Mouse (Mus musculus) lung, embryonic 14.5 days (tissue): ENCODE data around the gene Akr1a1. TPM values are rescaled to one million over a fixed set of nuclear protein-coding genes. Genes with fewer than 3 reads are reported as not detected.

ENCODE experiments used
- ATAC-seq: fragments of 200-750 bp; cut with Nextera tagmentation; 2 replicates; pipeline ENCODE4 v1.8.0; 2017; ENCODE audit warnings: mild to moderate bottlenecking, moderate TSS enrichment, moderate library complexity; ENCODE audit not compliant: insufficient read depth
- DNase-seq: peaks from one replicate; pipeline ENCODE4 v3.0.0-alpha.2; 2015
- H3K27ac ChIP-seq: fragments of 300-500 bp; sonication (generic); 2 replicates; pipeline ENCODE4 v1.5.1; 2014; ENCODE audit warnings: low read depth, mild to moderate bottlenecking, moderate library complexity
- H3K27me3 ChIP-seq: fragments of 300-500 bp; sonication (generic); 2 replicates; pipeline ENCODE4 v1.6.1; 2014; ENCODE audit warnings: low read length, control low read depth; ENCODE audit not compliant: insufficient read depth
- H3K36me3 ChIP-seq: fragments of 300-500 bp; sonication (generic); 2 replicates; pipeline ENCODE4 v1.6.1; 2014; ENCODE audit warnings: control low read depth; ENCODE audit not compliant: insufficient read depth
- H3K4me1 ChIP-seq: fragments of 300-500 bp; sonication (generic); 2 replicates; pipeline ENCODE4 v1.6.1; 2014; ENCODE audit warnings: antibody characterized with exemption, control low read depth; ENCODE audit not compliant: insufficient read depth
- H3K4me2 ChIP-seq: fragments of 300-500 bp; sonication (generic); 2 replicates; pipeline ENCODE4 v1.6.1; 2014; ENCODE audit warnings: mild to moderate bottlenecking
- H3K4me3 ChIP-seq: fragments of 300-500 bp; sonication (generic); 2 replicates; pipeline ENCODE4 v1.5.1; 2014; ENCODE audit warnings: low read depth, low read length
- H3K9ac ChIP-seq: fragments of 300-500 bp; sonication (generic); 2 replicates; pipeline ENCODE4 v1.6.1; 2014
- H3K9me3 ChIP-seq: fragments of 300-500 bp; sonication (generic); 2 replicates; pipeline ENCODE4 v1.6.1; 2016; ENCODE audit warnings: low read depth, low read length, control low read depth
- CTCF ChIP-seq: IDR thresholded peaks from 2 replicates; pipeline ENCODE4 v1.5.1; 2016; ENCODE audit warnings: antibody characterized with exemption, low read depth
- WGBS: fragments of 180-500 bp; shearing (Covaris S2); extraction: QIAGEN DNeasy Blood & Tissue Kit; methylation state at CpG from one replicate; pipeline ENCODE4 v1.1.7; 2014; 5-methylcytosine and 5-hydroxymethylcytosine counted together
- polyA plus RNA-seq: library from polyadenylated mRNA; unstranded; fragments of >200 nt; fragmentation: Nextera tagmentation; extraction: Ambion mirVana; gene quantifications from 2 replicates; pipeline ENCODE4 v1.2.1, GENCODE M21; 2014

Gene Akr1a1
- polyA plus RNA-seq, 1 experiment from 2014 or later: 759 TPM

DNA sequence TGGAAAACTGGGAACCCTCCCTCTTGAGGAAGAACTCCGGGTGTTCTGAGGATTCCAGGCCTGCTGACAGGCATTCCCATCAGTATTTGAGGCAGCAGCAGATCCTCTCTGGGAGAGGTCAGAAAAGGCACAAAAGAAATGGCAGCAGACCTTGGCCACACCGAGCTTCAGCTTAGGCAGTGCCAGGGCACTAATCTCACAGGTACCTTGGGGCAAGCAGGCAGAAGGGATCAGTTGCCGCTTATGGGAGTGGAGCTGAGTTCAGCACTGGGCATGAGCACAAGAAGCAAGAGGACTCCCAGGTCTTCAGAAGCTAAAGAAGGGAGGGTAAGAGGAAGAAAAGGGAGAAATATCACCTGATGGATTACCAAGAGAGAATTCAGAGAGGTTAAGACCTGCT is 6.5 kb upstream of the Akr1a1 start:
- H3K9ac ChIP-seq: no peak overlapping the region
- H3K4me1 ChIP-seq: no peaks in the 10 kb centered on the region
- no peak overlapping the region for H3K27ac ChIP-seq
- H3K9me3 ChIP-seq: no peaks in the 10 kb centered on the region
- H3K4me3 ChIP-seq: no peak overlapping the region
- no peaks in the 10 kb centered on the region for H3K27me3 ChIP-seq
- no peak for DNase-seq
- H3K36me3 ChIP-seq: no peaks in the 10 kb centered on the region
- ATAC-seq: no peak
- WGBS: 46% methylated on average over 3 of the region's 3 CpGs
- no peak overlapping the region for H3K4me2 ChIP-seq
- no peak for TF ChIP-seq CTCF

DNA sequence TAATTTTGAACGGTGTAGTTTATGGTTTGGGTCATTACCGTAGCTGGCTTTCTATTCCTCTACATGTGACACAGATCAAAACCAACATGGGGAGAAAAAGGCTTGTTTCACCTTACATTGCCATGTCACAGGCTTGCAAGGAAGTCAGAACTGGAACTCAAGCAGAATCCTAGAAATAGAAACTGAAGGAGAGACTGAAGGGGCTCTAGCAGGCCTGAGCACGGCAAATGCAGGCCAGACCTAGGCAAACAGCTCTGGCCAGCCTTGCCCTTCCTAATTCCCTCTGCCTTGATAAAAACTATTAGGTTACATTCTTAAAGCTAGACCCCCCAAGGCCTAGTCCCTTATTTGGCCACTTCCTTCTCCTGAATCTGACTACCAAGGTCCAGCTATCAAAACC is 4.2 kb upstream of the Akr1a1 start:
- H3K9me3 ChIP-seq: no peaks in the 10 kb centered on the region
- ATAC-seq: no peak
- no peak overlapping the region for H3K9ac ChIP-seq
- H3K4me3 ChIP-seq: no peak overlapping the region
- no peaks in the 10 kb centered on the region for H3K36me3 ChIP-seq
- H3K4me1 ChIP-seq: peaks cover 3% of the 10 kb centered on the region; the same call in 1 of the 2 replicates
- WGBS: 62% methylated on average over 3 of the region's 3 CpGs
- TF ChIP-seq CTCF: no peak
- no peak overlapping the region for H3K27ac ChIP-seq
- no peak overlapping the region for H3K4me2 ChIP-seq
- DNase-seq: no peak
- no peaks in the 10 kb centered on the region for H3K27me3 ChIP-seq

DNA sequence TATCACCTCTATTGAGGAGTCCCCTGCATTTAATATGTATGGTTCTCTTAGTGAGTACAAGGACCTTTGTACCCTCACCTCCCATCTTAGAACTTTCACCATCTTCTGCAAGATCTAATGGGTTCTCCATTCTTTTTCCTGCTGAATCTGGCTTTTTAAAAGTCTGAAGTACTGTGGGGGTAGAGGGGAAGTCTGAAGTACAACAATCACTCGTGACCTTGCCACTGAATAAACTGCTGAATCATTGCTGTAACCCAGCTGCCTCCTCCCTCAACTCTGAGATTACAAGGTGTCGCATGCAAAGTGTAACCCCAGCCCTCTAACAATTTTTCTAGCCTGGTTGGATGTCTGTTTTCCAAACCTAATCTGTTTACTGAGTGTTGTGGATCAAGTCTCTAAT is 3.6 kb upstream of the Akr1a1 start:
- Histone ChIP-seq H3K4me2 (no peak overlapping the region), H3K27ac (no peak overlapping the region)
- WGBS: 21% methylated on average over 2 of the region's 2 CpGs

DNA sequence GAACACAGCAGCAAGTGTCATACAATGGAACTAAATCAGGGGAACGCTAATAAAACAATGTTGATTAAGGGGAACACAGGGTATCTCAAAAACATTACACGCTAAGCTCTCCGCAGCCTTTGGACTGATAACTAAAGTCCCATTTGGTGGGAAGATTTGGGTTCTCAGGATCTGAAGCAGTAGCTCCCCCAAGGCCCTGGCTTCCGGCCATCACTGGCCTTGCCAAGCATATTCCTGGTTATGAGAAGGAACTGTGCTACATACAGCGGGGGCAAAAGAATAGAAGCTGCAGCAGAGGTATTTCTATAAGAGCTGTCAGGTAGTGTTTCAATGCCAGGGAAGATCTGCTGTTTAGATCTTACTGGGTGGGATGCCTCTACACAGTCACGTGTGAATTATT is 1.7 kb upstream of the Akr1a1 start:
- WGBS: 81% methylated on average over 6 of the region's 6 CpGs
- TF ChIP-seq CTCF: no peak
- peaks cover 14% of the 10 kb centered on the region; the same call in 1 of the 2 replicates for H3K4me1 ChIP-seq
- DNase-seq: no peak
- H3K36me3 ChIP-seq: peaks cover 18% of the 10 kb centered on the region
- no peak overlapping the region for H3K4me3 ChIP-seq
- no peak overlapping the region for H3K4me2 ChIP-seq
- ATAC-seq: no peak
- H3K27ac ChIP-seq: no peak overlapping the region
- H3K9me3 ChIP-seq: no peaks in the 10 kb centered on the region
- no peaks in the 10 kb centered on the region for H3K27me3 ChIP-seq
- no peak overlapping the region for H3K9ac ChIP-seq

More for the DNA sequence above, 3.6 kb upstream of the Akr1a1 start:
- no peak overlapping the region for H3K9ac ChIP-seq
- ATAC-seq (no peak), DNase-seq (no peak)
- H3K36me3 ChIP-seq: no peaks in the 10 kb centered on the region
- peaks cover 4% of the 10 kb centered on the region; the same call in 1 of the 2 replicates for H3K4me1 ChIP-seq
- H3K4me3 ChIP-seq: no peak overlapping the region
- no peaks in the 10 kb centered on the region for H3K9me3 ChIP-seq
- no peaks in the 10 kb centered on the region for H3K27me3 ChIP-seq
- TF ChIP-seq CTCF: no peak

DNA sequence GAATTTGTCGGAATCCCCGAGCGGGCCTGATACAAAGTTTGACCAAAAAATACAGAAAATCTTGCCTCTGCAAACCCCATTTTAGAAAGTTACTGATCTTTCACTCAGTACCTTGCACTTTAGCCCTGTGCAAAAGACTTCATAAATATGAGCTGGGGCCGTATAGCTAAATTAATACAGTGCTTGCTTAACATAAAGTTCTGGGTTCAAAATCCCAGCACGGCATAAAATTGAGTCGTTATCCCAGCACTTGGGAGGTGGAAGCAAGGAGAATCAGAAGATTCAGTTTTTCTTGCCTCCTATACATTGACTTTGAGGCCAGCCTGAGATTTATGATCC is 286 bp upstream of the Akr1a1 start:
- no peaks in the 10 kb centered on the region for H3K27me3 ChIP-seq
- peak overlapping the region; percentile 94 for H3K9ac ChIP-seq
- DNase-seq (no peak), ATAC-seq (peak; percentile 24; the same call in 1 of the 2 replicates)
- peak overlapping the region; percentile 88 for H3K4me2 ChIP-seq
- H3K36me3 ChIP-seq: peaks cover 32% of the 10 kb centered on the region
- H3K9me3 ChIP-seq: no peaks in the 10 kb centered on the region
- H3K4me3 ChIP-seq: peak overlapping the region; percentile 86
- peaks cover 14% of the 10 kb centered on the region; the same call in 1 of the 2 replicates for H3K4me1 ChIP-seq
- WGBS: 9% methylated on average over 6 of the region's 6 CpGs
- TF ChIP-seq CTCF: no peak
- peak overlapping the region; percentile 94; the same call in 1 of the 2 replicates for H3K27ac ChIP-seq

DNA sequence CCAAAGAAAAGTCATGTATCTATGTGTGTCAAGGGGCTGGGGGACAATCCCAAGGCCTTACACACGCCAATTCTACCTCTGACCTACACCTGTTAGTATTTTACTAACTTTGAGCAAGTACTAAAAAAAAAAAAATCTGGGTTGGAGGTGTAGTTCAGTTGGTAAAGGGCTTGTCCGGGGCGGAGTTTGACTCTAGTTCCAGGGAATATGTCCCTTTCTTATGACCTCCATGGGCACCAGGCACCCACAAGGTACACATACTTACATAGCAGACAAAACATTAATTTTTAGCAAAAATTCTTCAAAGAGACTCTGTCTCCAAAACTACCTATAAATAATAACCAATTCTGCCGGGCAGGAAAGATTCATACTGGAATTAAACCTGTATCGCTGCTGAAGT is 1.1 kb downstream of the Akr1a1 start:
- no peak for DNase-seq
- no peak for ATAC-seq
- Histone ChIP-seq H3K27me3 (no peaks in the 10 kb centered on the region), H3K4me2 (peak overlapping the region; percentile 88), H3K4me3 (peak overlapping the region; percentile 86), H3K9me3 (no peaks in the 10 kb centered on the region), H3K4me1 (peaks cover 14% of the 10 kb centered on the region; the same call in 1 of the 2 replicates), H3K27ac (peak overlapping the region; percentile 94), H3K9ac (peak overlapping the region; percentile 94), H3K36me3 (peaks cover 44% of the 10 kb centered on the region)
- TF ChIP-seq CTCF: no peak
- WGBS: 32% methylated on average over 5 of the region's 5 CpGs

DNA sequence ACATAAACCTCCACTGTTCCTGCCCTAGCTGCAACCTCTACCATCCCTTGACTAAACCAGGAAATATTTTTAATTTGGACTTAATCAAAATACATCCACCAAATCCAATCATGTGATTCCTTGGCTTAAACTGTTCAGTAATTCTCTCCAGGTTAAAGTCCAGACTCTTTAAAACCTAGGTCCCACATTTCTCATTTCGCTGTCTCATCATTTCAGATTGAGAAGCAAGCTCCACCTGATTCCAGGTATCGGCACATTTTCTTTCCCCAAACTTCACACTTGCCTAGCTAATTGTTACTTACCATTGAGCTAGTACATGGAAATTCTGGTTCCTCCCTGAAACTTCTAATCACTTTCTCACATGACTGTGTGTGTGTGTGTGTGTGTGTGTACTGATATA is 2.1 kb downstream of the Akr1a1 start:
- no peak for TF ChIP-seq CTCF
- H3K9ac ChIP-seq: no peak overlapping the region
- WGBS: 95% methylated on average over 2 of the region's 2 CpGs

DNA sequence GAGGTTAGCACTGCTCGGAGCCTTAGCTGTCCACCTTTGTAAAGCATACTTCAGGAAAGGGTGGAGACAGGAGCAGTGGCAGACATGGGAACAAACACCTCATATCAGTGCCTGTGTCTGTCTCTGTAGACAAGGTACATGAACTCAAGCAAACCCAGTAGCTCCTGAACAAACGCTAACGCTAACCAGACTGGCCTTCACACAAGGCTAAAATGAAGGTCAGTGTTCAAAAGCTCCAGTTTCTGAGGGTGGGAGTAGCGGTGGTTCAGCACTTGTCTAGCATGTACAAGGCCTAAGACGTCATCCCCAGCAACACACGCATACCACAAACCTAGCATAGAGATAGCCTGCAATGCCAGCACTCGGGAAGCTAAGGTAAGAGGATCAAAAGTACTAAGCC is 5.9 kb downstream of the Akr1a1 start:
- H3K36me3 ChIP-seq: peaks cover 89% of the 10 kb centered on the region
- DNase-seq: no peak
- 82% methylated on average over 7 of the region's 7 CpGs for WGBS
- H3K27ac ChIP-seq: no peak overlapping the region
- no peak overlapping the region for H3K9ac ChIP-seq
- ATAC-seq: no peak
- H3K4me3 ChIP-seq: no peak overlapping the region
- no peaks in the 10 kb centered on the region for H3K27me3 ChIP-seq
- TF ChIP-seq CTCF: no peak
- H3K4me2 ChIP-seq: no peak overlapping the region
- H3K4me1 ChIP-seq: peaks cover 11% of the 10 kb centered on the region; the same call in 1 of the 2 replicates
- no peaks in the 10 kb centered on the region for H3K9me3 ChIP-seq

More for the DNA sequence above, 2.1 kb downstream of the Akr1a1 start:
- H3K4me2 ChIP-seq: peak overlapping the region; percentile 88
- no peak overlapping the region for H3K27ac ChIP-seq
- no peaks in the 10 kb centered on the region for H3K9me3 ChIP-seq
- peaks cover 14% of the 10 kb centered on the region; the same call in 1 of the 2 replicates for H3K4me1 ChIP-seq
- DNase-seq (no peak), ATAC-seq (no peak)
- peaks cover 54% of the 10 kb centered on the region for H3K36me3 ChIP-seq
- H3K27me3 ChIP-seq: no peaks in the 10 kb centered on the region
- H3K4me3 ChIP-seq: peak overlapping the region; percentile 86
